Mouse (Mus musculus) T-helper 17 cell (primary cell): Measurements from ENCODE around the gene A030005K14Rik.

Experiments
- in situ Hi-C, 2 experiments: fragments of 300-600 bp; cut with MboI, MseI; formaldehyde crosslinking; loops; 1 replicate in 1 of 2; 2 replicates in 1 of 2; pipeline ENCODE4 v1.15.1; 2025; ENCODE audit warnings: high pct_unique_total_duplicates in 2 of 2

The A030005K14Rik gene

DNA sequence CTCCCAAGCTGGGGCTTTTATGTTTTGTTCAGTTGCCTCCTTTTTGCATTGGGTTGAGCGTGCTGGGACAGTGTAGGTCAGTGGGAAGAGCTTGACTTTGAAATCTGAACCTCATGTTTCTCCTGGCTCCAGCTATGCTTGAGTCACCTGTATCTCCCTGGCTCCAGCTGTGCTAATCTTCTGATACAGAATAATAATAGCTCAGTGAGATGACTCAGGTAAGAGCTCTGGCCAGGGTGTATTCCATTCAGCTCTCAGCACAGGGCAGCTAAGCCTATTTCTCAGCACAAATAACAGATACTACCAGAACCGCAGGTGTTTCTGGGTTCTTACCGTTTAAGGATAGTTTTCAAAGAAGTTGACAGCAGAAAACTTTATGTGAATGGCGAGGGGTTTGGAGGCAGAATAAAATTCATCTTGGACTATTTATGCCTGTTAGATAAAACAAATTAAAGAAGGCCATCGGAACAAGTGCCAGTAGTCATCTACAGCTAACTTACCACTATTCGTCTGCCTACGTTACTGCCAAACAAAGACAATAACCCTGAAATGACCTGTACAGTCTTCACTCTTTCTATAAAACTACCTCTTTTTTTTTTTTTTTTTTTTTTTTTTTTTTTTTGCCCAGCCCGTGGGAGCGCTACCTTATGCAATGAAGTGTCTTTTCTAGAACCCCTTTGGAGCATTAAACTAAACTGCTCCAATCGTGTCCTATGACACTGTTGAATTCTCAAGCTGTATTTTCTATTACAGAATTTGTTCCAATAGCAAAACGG lies 22.1 kb downstream of the A030005K14Rik start:
- in situ Hi-C loops = loop anchor here in 1 of 2 experiments (10.0 kb wide), 1 partner anchor 1952 kb away; no protein-coding TSS in a partner anchor

DNA sequence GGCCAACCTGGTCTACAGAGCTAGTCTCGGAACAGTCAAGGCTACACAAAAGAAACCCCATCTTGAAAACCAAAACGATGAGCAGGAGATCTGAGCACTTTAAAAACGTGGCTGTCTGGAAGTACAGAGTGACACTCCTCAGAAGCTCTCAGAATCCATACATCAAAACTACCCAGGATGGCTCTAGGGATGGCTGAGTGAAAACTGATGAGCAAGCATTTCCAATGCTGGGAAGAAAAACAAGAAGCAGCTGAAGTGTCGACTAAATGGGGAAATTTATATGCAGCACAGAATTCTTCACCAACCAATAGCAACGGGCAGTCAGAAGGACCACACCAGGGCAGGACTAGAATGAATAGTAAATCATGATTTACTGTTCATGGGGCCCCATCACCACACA lies 24.7 kb downstream of the A030005K14Rik start:
- in situ Hi-C loops = loop anchor here in 1 of 2 experiments (10.0 kb wide), 1 partner anchor 1950 kb away; no protein-coding TSS in a partner anchor

DNA sequence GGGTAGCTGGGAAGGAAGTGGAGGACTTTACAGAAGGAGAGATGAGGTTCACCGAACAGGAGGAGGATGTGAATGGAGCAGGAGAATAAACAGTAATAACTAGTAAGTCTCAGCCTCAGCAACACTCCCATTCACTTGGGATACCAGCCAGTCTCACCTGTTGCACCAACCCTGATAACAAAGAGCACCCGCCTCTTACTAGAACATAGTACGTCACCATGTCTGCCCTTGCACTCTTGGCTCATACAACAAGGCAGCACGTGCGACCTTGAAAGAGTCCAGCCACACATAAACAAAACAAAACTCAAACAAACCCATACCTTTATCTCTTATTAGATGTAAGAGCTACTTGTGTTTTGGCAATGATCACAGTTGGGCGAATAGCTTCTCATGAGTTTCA lies 26.7 kb downstream of the A030005K14Rik start:
- in situ Hi-C loops = loop anchor here in 1 of 2 experiments (10.0 kb wide), 1 partner anchor 1948 kb away; no protein-coding TSS in a partner anchor

DNA sequence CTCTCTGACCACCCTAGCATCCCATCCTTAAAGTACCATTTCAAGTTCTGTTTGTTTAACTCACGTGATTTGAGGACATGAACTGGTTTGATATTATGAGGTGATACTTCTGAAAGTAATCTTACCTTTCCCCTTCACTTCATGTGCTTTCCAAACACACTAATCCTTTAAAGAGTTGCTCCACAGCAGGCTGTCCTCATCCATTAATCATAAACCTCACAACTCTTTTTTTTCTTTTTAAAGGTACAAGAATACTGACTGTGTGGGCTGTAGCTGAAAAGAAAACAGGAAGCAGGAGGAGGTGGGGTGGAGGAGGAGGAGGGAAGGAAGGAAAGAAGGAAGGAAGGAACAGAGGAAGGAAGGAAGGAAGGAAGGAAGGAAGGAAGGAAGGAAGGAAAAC lies 27.2 kb downstream of the A030005K14Rik start:
- in situ Hi-C loops = loop anchor here in 1 of 2 experiments (10.0 kb wide), 1 partner anchor 1947 kb away; no protein-coding TSS in a partner anchor

DNA sequence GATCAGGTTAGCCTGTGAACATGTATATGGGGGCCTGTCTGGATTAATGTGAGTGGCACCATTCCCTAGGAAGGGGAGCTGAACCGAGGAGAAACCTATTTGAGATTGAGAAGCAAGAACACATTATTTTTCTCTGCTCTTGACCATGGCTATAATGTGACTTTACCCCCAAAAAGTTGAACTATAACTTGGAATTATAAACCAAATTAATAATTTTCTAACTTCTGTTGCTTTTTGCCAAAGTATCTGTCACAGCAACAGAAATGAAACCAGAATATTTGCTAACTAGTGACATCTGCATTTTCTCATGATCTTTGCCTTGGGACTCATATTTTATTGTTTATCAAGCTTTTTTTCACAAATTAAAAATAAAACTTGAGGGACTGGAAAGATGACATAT lies 42.6 kb downstream of the A030005K14Rik start:
- in situ Hi-C loops = no loop called here

DNA sequence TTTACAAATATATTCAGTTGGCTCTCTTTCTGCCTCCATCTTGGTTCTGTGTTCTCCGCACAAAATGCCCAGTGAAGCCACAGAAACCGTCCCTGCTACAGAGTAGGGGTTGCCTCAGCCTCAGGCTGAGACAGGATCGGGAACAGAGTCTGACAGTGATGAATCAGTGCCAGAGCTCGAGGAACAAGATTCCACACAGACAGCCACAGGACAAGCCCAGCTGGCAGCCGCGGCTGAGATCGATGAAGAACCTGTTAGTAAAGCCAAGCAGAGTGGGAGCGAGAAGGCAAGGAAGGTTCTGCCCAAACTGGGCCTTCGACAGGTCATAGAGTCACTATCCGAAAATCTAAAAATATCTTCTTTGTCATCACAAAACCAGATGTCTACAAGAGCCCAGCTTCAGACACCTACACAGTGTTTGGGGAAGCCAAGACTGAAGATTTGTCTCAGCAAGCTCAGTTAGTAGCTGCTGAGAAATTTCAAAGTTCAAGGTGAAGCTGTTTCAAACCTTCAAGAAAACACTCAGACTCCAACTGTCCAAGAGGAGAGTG lies 43.8 kb downstream of the A030005K14Rik start:
- in situ Hi-C loops = no loop called here

DNA sequence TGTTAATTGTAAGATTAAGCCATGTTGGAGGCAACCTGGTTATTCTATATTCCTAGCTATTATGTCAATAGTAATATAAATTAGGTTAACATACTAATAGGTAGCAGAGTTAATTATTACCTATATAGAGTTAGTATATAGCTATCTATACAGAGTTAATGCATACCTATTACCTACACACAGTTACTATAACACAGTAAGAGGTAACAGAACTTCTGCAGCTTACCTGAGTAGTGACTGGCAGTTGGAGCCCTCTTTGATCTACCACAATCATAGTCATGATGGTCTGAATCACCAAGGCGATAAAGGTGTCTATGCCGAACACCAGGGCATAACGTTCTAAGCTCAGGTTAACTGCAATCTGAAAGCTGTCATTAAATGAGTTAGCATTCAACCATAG lies 44.7 kb downstream of the A030005K14Rik start:
- in situ Hi-C loops = no loop called here
